Mouse (Mus musculus): ENCODE measurements around the gene Pcyox1. TPM values are rescaled to one million over a fixed set of nuclear protein-coding genes. Genes with fewer than 3 reads are reported as not detected.

The Pcyox1 gene
- total and polyA plus RNA-seq, 3 experiments = 16.0 to 28.1 TPM; not detected in 1

DNA sequence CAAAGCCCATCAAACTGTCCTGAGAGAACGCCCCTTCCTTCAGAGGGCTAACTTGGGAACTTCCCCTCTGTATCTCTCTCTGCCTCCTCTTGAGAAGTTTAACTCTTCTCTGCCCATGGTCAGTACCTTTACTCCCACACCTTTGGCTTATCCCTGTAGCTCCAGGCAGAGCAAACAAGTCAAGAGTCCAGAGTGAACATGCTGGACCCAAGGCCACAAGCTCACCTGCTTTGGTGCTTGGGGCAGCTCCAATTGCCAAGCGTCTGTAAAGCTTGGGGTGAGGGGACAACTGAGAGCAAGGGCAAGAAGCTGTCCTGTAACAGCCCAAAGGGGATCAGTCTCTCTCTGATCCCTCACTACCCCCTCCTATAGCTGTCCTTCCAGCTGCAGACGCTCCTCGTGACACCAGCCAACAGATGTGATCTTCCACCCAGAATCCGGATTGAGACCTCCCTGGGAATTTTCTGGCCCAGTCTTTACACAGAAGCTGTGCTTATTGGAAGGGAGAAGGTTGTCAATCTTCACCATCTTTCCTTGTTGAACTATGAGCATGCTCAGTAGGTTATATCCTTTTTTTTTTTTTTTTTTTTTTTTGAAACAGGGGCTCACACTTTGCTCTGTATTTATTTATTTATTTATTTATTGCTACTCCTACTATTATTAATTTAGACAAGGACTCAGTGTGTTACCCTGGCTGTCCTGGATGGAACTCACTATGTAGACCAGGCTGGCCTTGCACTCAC lies 11.4 kb downstream of the Pcyox1 start:
- Histone ChIP-seq H3K36me3 (ENCODE audit: control insufficient read depth in 1 of 2, insufficient read depth in 2 of 2, low read length in 2 of 2) (peaks cover 4 to 19% of the 10 kb centered on the region in 2 experiments; a peak in 3 of 4 replicates), H3K27me3 (ENCODE audit: control insufficient read depth in 1 of 2, insufficient read depth in 2 of 2, low read length in 2 of 2) (no peaks in the 10 kb centered on the region)
- peak; percentile 96 for TF ChIP-seq ZNF384 (IDR thresholded peaks at IDR 0.05; ENCODE audit: low read depth, low read length)
- no peak for TF ChIP-seq ETS1 (IDR thresholded peaks at IDR 0.05; ENCODE audit: low read depth, low read length)
- TF ChIP-seq RCOR1 (IDR thresholded peaks at IDR 0.05; ENCODE audit: low read depth, low read length) = no peak
- no peak for TF ChIP-seq KAT2A (conservative IDR thresholded peaks at IDR 0.05; ENCODE audit: low read depth, low read length)
- no peak for TF ChIP-seq TBP (IDR thresholded peaks at IDR 0.05; ENCODE audit: low read depth, low read length)
- TF ChIP-seq GATA1 (IDR thresholded peaks at IDR 0.05; ENCODE audit: low read depth, low read length) = no peak
- TF ChIP-seq MAZ (IDR thresholded peaks at IDR 0.05; ENCODE audit: low read depth, low read length) = no peak
- TF ChIP-seq UBTF (IDR thresholded peaks at IDR 0.05; ENCODE audit: borderline replicate concordance, insufficient read depth, low read depth, low read length) = no peak
- TF ChIP-seq JUND (IDR thresholded peaks at IDR 0.05; ENCODE audit: low read depth, low read length) = no peak
- TF ChIP-seq SIN3A (IDR thresholded peaks at IDR 0.05; ENCODE audit: low read length) = peak; percentile 14; the same call in 1 of the 2 replicates
- no peak for TF ChIP-seq POLR2AphosphoS5 (IDR thresholded peaks at IDR 0.05; ENCODE audit: borderline replicate concordance, low read depth, low read length)
- no peak for TF ChIP-seq MXI1 (IDR thresholded peaks at IDR 0.05; ENCODE audit: low read depth, low read length)
- TF ChIP-seq E2F4 (IDR thresholded peaks at IDR 0.05; ENCODE audit: borderline replicate concordance, low read depth, low read length) = no peak
- TF ChIP-seq CTCF (IDR thresholded peaks at IDR 0.05 in 2 of 3, conservative IDR thresholded peaks at IDR 0.05 in 1 of 3; ENCODE audit: control insufficient read depth in 1 of 3, insufficient read depth in 1 of 3, low read depth in 2 of 3, low read length in 3 of 3, poor library complexity in 1 of 3, severe bottlenecking in 1 of 3) = no peak
- no peak for TF ChIP-seq RAD21 (IDR thresholded peaks at IDR 0.05; ENCODE audit: low read depth, low read length)
- TF ChIP-seq SMC3 (IDR thresholded peaks at IDR 0.05; ENCODE audit: low read depth, low read length) = no peak
- 0 out of 2 replicates have a peak, but pooled peaks have one; percentile 23 for TF ChIP-seq ZKSCAN1 (IDR thresholded peaks at IDR 0.05; ENCODE audit: low read depth, low read length)
- no peak for TF ChIP-seq ELF1 (IDR thresholded peaks at IDR 0.05; ENCODE audit: low read depth, low read length)
- no peak for TF ChIP-seq MAFK (IDR thresholded peaks at IDR 0.05; ENCODE audit: borderline replicate concordance, low read depth, low read length)
- no peak for TF ChIP-seq TAL1 (IDR thresholded peaks at IDR 0.05; ENCODE audit: low read length)
- no peak for TF ChIP-seq USF1 (IDR thresholded peaks at IDR 0.05; ENCODE audit: low read depth, low read length)
- no peak for TF ChIP-seq MEF2A (IDR thresholded peaks at IDR 0.05; ENCODE audit: extremely low read depth, insufficient replicate concordance, low read depth, low read length, poor library complexity, severe bottlenecking)
- TF ChIP-seq HCFC1 (IDR thresholded peaks at IDR 0.05; ENCODE audit: low read depth, low read length) = peak; percentile 27
- TF ChIP-seq GABPA (IDR thresholded peaks at IDR 0.05; ENCODE audit: low read depth, low read length) = no peak
- no peak for TF ChIP-seq BHLHE40 (IDR thresholded peaks at IDR 0.05; ENCODE audit: borderline replicate concordance, low read depth, low read length)
- TF ChIP-seq CHD1 (IDR thresholded peaks at IDR 0.05; ENCODE audit: low read depth, low read length) = no peak; the same call in 1 of the 2 replicates
- TF ChIP-seq ZMIZ1 (IDR thresholded peaks at IDR 0.05; ENCODE audit: low read depth, low read length) = no peak
- peak; percentile 4 to 49; a peak in 1 of 4 replicates for TF ChIP-seq EP300 (IDR thresholded peaks at IDR 0.05; ENCODE audit: low read depth in 1 of 2, low read length in 2 of 2)
- no peak for TF ChIP-seq MYC (IDR thresholded peaks at IDR 0.05; ENCODE audit: low read depth, low read length)
- TF ChIP-seq NRF1 (IDR thresholded peaks at IDR 0.05; ENCODE audit: insufficient read depth, low read depth, low read length, poor library complexity, severe bottlenecking) = peak; percentile 55; the same call in 1 of the 2 replicates
- no peak for TF ChIP-seq TCF12 (IDR thresholded peaks at IDR 0.05; ENCODE audit: low read depth, low read length)
- TF ChIP-seq NELFE (IDR thresholded peaks at IDR 0.05; ENCODE audit: low read depth, low read length) = 0 out of 2 replicates have a peak, but pooled peaks have one; percentile 31
- no peak for TF ChIP-seq USF2 (IDR thresholded peaks at IDR 0.05; ENCODE audit: borderline replicate concordance in 1 of 2, insufficient read depth in 1 of 2, low read depth in 1 of 2, low read length in 2 of 2)
- TF ChIP-seq POLR2A (IDR thresholded peaks at IDR 0.05; ENCODE audit: control insufficient read depth in 1 of 2, insufficient read depth in 1 of 2, low read depth in 1 of 2, low read length in 2 of 2, poor library complexity in 1 of 2) = no peak
- peak; percentile 32; the same call in 1 of the 2 replicates for TF ChIP-seq POLR2AphosphoS2 (IDR thresholded peaks at IDR 0.05; ENCODE audit: low read length)

More for the DNA sequence above, 11.4 kb downstream of the Pcyox1 start:
- peak overlapping the region; percentile 65 for H3K9ac ChIP-seq (ENCODE audit: control insufficient read depth, low read depth, low read length, poor library complexity, severe bottlenecking)
- H3K27ac ChIP-seq (ENCODE audit: control insufficient read depth, low read depth, low read length) = peak overlapping the region; percentile 94
- DNase-seq (ENCODE audit: low read depth, low spot score) = peak; percentile 59
- no peaks in the 10 kb centered on the region; the same call in 1 of the 2 replicates for H3K79me2 ChIP-seq (ENCODE audit: control insufficient read depth, insufficient read depth, low read length, poor library complexity)
- peak overlapping the region; percentile 49 to 89 for H3K4me3 ChIP-seq (ENCODE audit: control insufficient read depth in 1 of 2, insufficient read depth in 1 of 2, low read depth in 2 of 2, low read length in 2 of 2)
- peaks cover 9 to 18% of the 10 kb centered on the region in 2 experiments for H3K4me1 ChIP-seq (ENCODE audit: control insufficient read depth in 1 of 2, insufficient read depth in 2 of 2, low read length in 2 of 2)
- no peaks in the 10 kb centered on the region for H3K9me3 ChIP-seq (replicated peaks; ENCODE audit: insufficient read depth, low read length)
